Mouse (Mus musculus) CH12.LX (cell line): ENCODE data around the gene Ankrd9. TPM values are rescaled to one million over a fixed set of nuclear protein-coding genes. Genes with fewer than 3 reads are reported as not detected.

Experiments
- DNase-seq: peaks from one replicate; pipeline ENCODE4 v3.0.0-alpha.2; 2013; ENCODE audit errors: extremely low read depth
- H3K27ac ChIP-seq: 2 replicates; pipeline ENCODE4 v1.5.1; 2012; ENCODE audit warnings: low read depth, mild to moderate bottlenecking, control low read depth, moderate library complexity; ENCODE audit not compliant: insufficient read depth
- H3K27me3 ChIP-seq: replicated peaks from 2 replicates; pipeline ENCODE3; 2012; ENCODE audit warnings: inconsistent platforms
- H3K36me3 ChIP-seq, 2 experiments: replicated peaks in 1 of 2; 2 replicates each; pipeline versions ENCODE3 to v1.6.1; 2012; ENCODE audit warnings: inconsistent platforms in 1 of 2, low read length in 1 of 2, mild to moderate bottlenecking in 1 of 2, mixed read lengths in 1 of 2, moderate library complexity in 1 of 2; ENCODE audit not compliant: control insufficient read depth in 1 of 2, insufficient read depth in 1 of 2
- H3K4me1 ChIP-seq, 2 experiments: 2 replicates each; pipeline ENCODE4 v1.6.1; 2012; ENCODE audit warnings: inconsistent platforms in 1 of 2, moderate library complexity in 1 of 2; ENCODE audit not compliant: insufficient read depth in 2 of 2, control insufficient read depth in 1 of 2
- H3K4me2 ChIP-seq: 2 replicates; pipeline ENCODE4 v1.6.1; 2012; ENCODE audit warnings: low read depth, mild to moderate bottlenecking, control low read depth; ENCODE audit not compliant: poor library complexity, insufficient read depth, severe bottlenecking
- H3K4me3 ChIP-seq, 3 experiments: fragments of 150-350 bp in 1 of 3; sonication (generic) in 1 of 3; replicated peaks in 1 of 3; 2 replicates each; pipeline versions ENCODE3 to v1.5.1; 2011 to 2012; ENCODE audit warnings: low read depth in 2 of 3, low read length in 2 of 3, mild to moderate bottlenecking in 2 of 3, moderate library complexity in 2 of 3, control low read depth in 1 of 3, improper control_type of control experiment in 1 of 3, inconsistent platforms in 1 of 3, mixed read lengths in 1 of 3; ENCODE audit not compliant: poor library complexity in 1 of 3
- H3K79me2 ChIP-seq: replicated peaks from 2 replicates; pipeline ENCODE4 v1.6.1; 2012; ENCODE audit warnings: mild to moderate bottlenecking, moderate library complexity; ENCODE audit not compliant: control insufficient read depth, poor library complexity, insufficient read depth, severe bottlenecking; ENCODE audit errors: extremely low read depth
- H3K9ac ChIP-seq: 2 replicates; pipeline ENCODE4 v1.6.1; 2012; ENCODE audit warnings: low read depth, mild to moderate bottlenecking, control low read depth, moderate library complexity; ENCODE audit not compliant: insufficient read depth
- H3K9me3 ChIP-seq: replicated peaks from 2 replicates; pipeline ENCODE3; 2012; ENCODE audit warnings: low read length, inconsistent platforms, mixed read lengths
- BHLHE40 ChIP-seq: IDR thresholded peaks from 2 replicates; pipeline ENCODE4 v1.6.1; 2011; ENCODE audit warnings: mild to moderate bottlenecking, low read depth, low read length, improper control_type of control experiment
- CHD1 ChIP-seq: IDR thresholded peaks from 2 replicates; pipeline ENCODE4 v1.6.1; 2012; ENCODE audit warnings: low read depth, low read length, improper control_type of control experiment, inconsistent platforms
- CTCF ChIP-seq, 2 experiments: IDR thresholded peaks in 1 of 2; conservative IDR thresholded peaks in 1 of 2; 2 replicates each; pipeline ENCODE4 v1.5.1; 2011 to 2012; ENCODE audit warnings: low read depth in 2 of 2, low read length in 2 of 2, improper control_type of control experiment in 1 of 2, inconsistent platforms in 1 of 2, mild to moderate bottlenecking in 1 of 2, moderate library complexity in 1 of 2
- E2F4 ChIP-seq: IDR thresholded peaks from 2 replicates; pipeline ENCODE4 v1.6.1; 2011; ENCODE audit warnings: low read depth, low read length, improper control_type of control experiment; ENCODE audit not compliant: insufficient replicate concordance
- ELF1 ChIP-seq: IDR thresholded peaks from 2 replicates; pipeline ENCODE4 v1.6.1; 2014; ENCODE audit warnings: low read depth, mild to moderate bottlenecking, inconsistent platforms, low read length, improper control_type of control experiment
- ETS1 ChIP-seq: conservative IDR thresholded peaks from 2 replicates; pipeline ENCODE4 v1.6.1; 2012; ENCODE audit warnings: low read depth, mild to moderate bottlenecking, inconsistent platforms, low read length, improper control_type of control experiment, moderate library complexity
- GABPA ChIP-seq: IDR thresholded peaks from 2 replicates; pipeline ENCODE4 v1.6.1; 2012; ENCODE audit warnings: low read depth, low read length, improper control_type of control experiment, inconsistent platforms; ENCODE audit not compliant: insufficient replicate concordance
- HCFC1 ChIP-seq: IDR thresholded peaks from 2 replicates; pipeline ENCODE4 v1.6.1; 2012; ENCODE audit warnings: low read depth, mild to moderate bottlenecking, inconsistent platforms, low read length, improper control_type of control experiment
- JUN ChIP-seq: IDR thresholded peaks from 2 replicates; pipeline ENCODE4 v1.6.1; 2011; ENCODE audit warnings: low read depth, mild to moderate bottlenecking, low read length, improper control_type of control experiment, moderate library complexity; ENCODE audit not compliant: insufficient read depth
- MAFK ChIP-seq: IDR thresholded peaks from 2 replicates; pipeline ENCODE4 v1.6.1; 2011; ENCODE audit warnings: low read length, improper control_type of control experiment; ENCODE audit not compliant: insufficient replicate concordance
- MAX ChIP-seq: IDR thresholded peaks from 2 replicates; pipeline ENCODE4 v1.6.1; 2011; ENCODE audit warnings: low read length, improper control_type of control experiment
- MEF2A ChIP-seq: IDR thresholded peaks from 2 replicates; pipeline ENCODE4 v1.6.1; 2014; ENCODE audit warnings: low read depth, mild to moderate bottlenecking, inconsistent platforms, low read length, improper control_type of control experiment, borderline replicate concordance
- MXI1 ChIP-seq: IDR thresholded peaks from 2 replicates; pipeline ENCODE4 v1.6.1; 2011; ENCODE audit warnings: mild to moderate bottlenecking, low read depth, low read length, improper control_type of control experiment
- NELFE ChIP-seq: IDR thresholded peaks from 2 replicates; pipeline ENCODE4 v1.6.1; 2011; ENCODE audit warnings: low read depth, low read length, improper control_type of control experiment
- PAX5 ChIP-seq: IDR thresholded peaks from 2 replicates; pipeline ENCODE4 v1.6.1; 2012; ENCODE audit warnings: low read length, inconsistent platforms, mixed read lengths
- POLR2A ChIP-seq: IDR thresholded peaks from 2 replicates; pipeline ENCODE4 v1.6.1; 2011; ENCODE audit warnings: low read depth, mild to moderate bottlenecking, improper control_type of control experiment, low read length
- POLR2AphosphoS2 ChIP-seq: IDR thresholded peaks from 2 replicates; pipeline ENCODE4 v1.6.1; 2011; ENCODE audit warnings: low read depth, low read length, improper control_type of control experiment
- RAD21 ChIP-seq: IDR thresholded peaks from 2 replicates; pipeline ENCODE4 v1.6.1; 2011; ENCODE audit warnings: low read depth, mild to moderate bottlenecking, low read length, improper control_type of control experiment, moderate library complexity
- RCOR1 ChIP-seq: conservative IDR thresholded peaks from 2 replicates; pipeline ENCODE4 v1.6.1; 2012; ENCODE audit warnings: low read depth, mild to moderate bottlenecking, inconsistent platforms, low read length, improper control_type of control experiment
- SMC3 ChIP-seq: IDR thresholded peaks from 2 replicates; pipeline ENCODE4 v1.6.1; 2011; ENCODE audit warnings: low read depth, low read length, improper control_type of control experiment
- TBP ChIP-seq: conservative IDR thresholded peaks from 2 replicates; pipeline ENCODE4 v1.6.1; 2011; ENCODE audit warnings: low read depth, low read length, improper control_type of control experiment
- TCF12 ChIP-seq: IDR thresholded peaks from 2 replicates; pipeline ENCODE4 v1.6.1; 2014; ENCODE audit warnings: low read depth, mild to moderate bottlenecking, inconsistent platforms, low read length, improper control_type of control experiment
- UBTF ChIP-seq: IDR thresholded peaks from 2 replicates; pipeline ENCODE4 v1.6.1; 2012; ENCODE audit warnings: low read depth, mild to moderate bottlenecking, inconsistent platforms, low read length, improper control_type of control experiment, moderate library complexity
- USF1 ChIP-seq: IDR thresholded peaks from 2 replicates; pipeline ENCODE4 v1.6.1; 2014; ENCODE audit warnings: low read depth, mild to moderate bottlenecking, inconsistent platforms, low read length, improper control_type of control experiment
- USF2 ChIP-seq: conservative IDR thresholded peaks from 2 replicates; pipeline ENCODE4 v1.6.1; 2011; ENCODE audit warnings: low read depth, low read length, improper control_type of control experiment
- ZC3H11A ChIP-seq: IDR thresholded peaks from 2 replicates; pipeline ENCODE4 v1.6.1; 2012; ENCODE audit warnings: low read depth, mild to moderate bottlenecking, inconsistent platforms, low read length, improper control_type of control experiment
- ZKSCAN1 ChIP-seq: IDR thresholded peaks from 2 replicates; pipeline ENCODE4 v1.6.1; 2012; ENCODE audit warnings: low read depth, inconsistent platforms, low read length, improper control_type of control experiment, borderline replicate concordance
- ZNF384 ChIP-seq: IDR thresholded peaks from 2 replicates; pipeline ENCODE4 v1.6.1; 2012; ENCODE audit warnings: low read depth, low read length, improper control_type of control experiment, inconsistent platforms
- dilution Hi-C: fragments of 300-500 bp; cut with MboI; formaldehyde crosslinking; loops from 2 replicates; pipeline ENCODE4 v1.14.3; 2020; ENCODE audit warnings: low sequenced_read_pairs; ENCODE audit not compliant: extremely low pct_unique_long_range_greater_than_20kb, extremely low pct_ligation_motif_present
- in situ Hi-C: fragments of 300-500 bp; cut with MboI; formaldehyde crosslinking; loops from 3 replicates; pipeline ENCODE4 v1.14.3; 2019; ENCODE audit warnings: low sequenced_read_pairs, low pct_ligation_motif_present, low pct_unique_long_range_greater_than_20kb, mixed read lengths
- polyA plus RNA-seq: library from polyadenylated mRNA; unstranded; fragments of >175 nt; gene quantifications from 2 replicates; pipeline ENCODE4 v1.2.1, GENCODE M21; 2012; ENCODE audit warnings: low read depth; ENCODE audit not compliant: insufficient read length
- total RNA-seq, 2 experiments: library from RNA; depleted of rRNA; stranded (reverse); fragments of 300-350 nt in 1 of 2; fragments of >200 nt in 1 of 2; gene quantifications; 2 replicates each; pipeline ENCODE4 v1.2.3; 2012 to 2014

Gene Ankrd9
- total and polyA plus RNA-seq, 3 experiments: 2.4 to 5.2 (median 2.5) TPM

DNA sequence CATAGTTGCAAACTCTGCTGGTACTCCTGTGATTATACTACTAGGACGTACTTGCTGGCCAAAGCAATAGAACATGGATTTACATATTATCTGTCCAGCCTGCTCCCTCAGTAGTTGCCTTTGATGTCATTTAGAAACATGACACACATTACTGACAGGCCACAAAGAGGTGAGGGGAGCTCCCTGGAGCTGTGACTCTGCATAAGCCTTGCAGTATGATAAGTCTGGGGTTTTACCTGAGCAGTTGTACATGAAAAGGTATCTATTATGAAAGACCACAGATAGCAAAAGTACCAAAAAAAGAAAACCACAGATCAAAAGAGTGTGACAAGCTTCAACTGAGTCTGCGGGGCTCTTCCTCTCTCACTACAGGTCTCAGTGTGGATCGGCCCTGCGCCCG is 39.5 kb downstream of the Ankrd9 start (continued):
- TF ChIP-seq E2F4 (no peak), JUN (peak; percentile 66), TCF12 (peak; percentile 48; the same call in 1 of the 2 replicates), USF1 (no peak), ZC3H11A (no peak), RCOR1 (peak; percentile 66; the same call in 1 of the 2 replicates), CTCF (conservative IDR thresholded peaks at IDR 0.05 in 1 of 2, IDR thresholded peaks at IDR 0.05 in 1 of 2; ENCODE audit: low read depth in 2 of 2, low read length in 2 of 2) (no peak), MAX (peak; percentile 51; the same call in 1 of the 2 replicates), MXI1 (no peak), HCFC1 (no peak), POLR2A (no peak), MAFK (peak; percentile 55; the same call in 1 of the 2 replicates), ZKSCAN1 (no peak), BHLHE40 (peak; percentile 82)

DNA sequence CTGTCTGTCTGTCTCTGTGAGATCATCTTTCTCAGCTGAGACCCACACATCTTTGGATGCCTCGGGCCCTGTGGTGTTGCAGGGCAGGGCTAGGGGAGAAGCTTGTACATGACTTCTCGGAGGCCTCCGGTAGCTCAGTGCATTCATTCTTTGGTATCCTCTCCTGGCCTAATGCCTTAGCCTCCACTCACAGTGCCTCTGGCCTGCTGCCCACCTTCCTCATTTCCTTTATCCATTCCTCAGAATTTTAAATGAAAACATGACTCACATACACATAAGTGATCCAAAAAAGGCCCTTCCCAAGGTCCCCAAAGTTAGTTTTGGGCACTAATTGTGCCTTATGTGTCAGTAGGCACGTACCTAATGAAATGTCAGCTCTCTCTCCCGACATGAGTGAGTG is 41.3 kb downstream of the Ankrd9 start:
- Histone ChIP-seq H3K79me2 (no peaks in the 10 kb centered on the region), H3K4me1 (peaks cover 20 to 31% of the 10 kb centered on the region in 2 experiments), H3K9me3 (no peaks in the 10 kb centered on the region), H3K27ac (no peak overlapping the region), H3K27me3 (no peaks in the 10 kb centered on the region), H3K9ac (no peak overlapping the region), H3K4me2 (no peak overlapping the region), H3K36me3 (peaks cover 26 to 62% of the 10 kb centered on the region in 2 experiments), H3K4me3 (no peak overlapping the region)
- in situ Hi-C loops (loop anchor here (5.0 to 10.0 kb wide), 2 partner anchors 55 to 197 kb away; no protein-coding TSS in a partner anchor), dilution Hi-C loops (no loop called here)
- TF ChIP-seq RAD21: no peak
- TF ChIP-seq POLR2A: no peak
- no peak for TF ChIP-seq RCOR1
- TF ChIP-seq ELF1: no peak
- TF ChIP-seq PAX5: no peak
- no peak for TF ChIP-seq USF2
- no peak for TF ChIP-seq ZNF384
- no peak for DNase-seq

DNA sequence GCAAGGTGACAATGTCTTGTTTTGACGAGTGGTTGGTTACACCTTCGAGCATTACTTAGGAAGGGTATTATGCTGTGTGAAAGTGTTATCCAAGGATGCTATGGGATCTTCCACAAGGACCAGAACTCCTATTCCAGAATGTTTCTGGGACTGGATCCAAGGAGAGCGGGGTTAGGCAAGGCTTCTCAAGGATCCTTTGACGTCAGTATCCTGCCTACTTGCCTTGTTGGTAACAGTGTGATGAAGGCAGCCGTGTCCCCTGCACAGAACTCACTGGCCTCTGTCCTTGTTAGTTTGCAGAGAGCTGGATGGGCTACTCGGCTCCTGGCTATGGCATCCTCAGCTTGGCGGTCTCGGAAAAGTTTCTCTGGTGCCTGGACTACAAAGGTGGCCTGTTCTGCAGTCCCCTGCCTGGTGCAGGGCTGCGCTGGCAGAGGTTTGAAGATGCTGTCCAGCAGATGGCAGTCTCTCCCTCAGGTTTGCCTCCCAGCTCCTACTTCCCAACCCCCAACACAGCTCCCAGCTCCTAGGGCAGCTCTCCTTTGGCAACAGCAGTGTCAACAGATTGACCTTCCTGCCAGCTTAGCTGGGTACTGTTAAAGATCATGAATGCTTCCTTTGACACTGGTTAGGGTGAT is 42.7 kb downstream of the Ankrd9 start:
- DNase-seq: peak; percentile 77
- Histone ChIP-seq H3K4me1 (peaks cover 19 to 31% of the 10 kb centered on the region in 2 experiments), H3K36me3 (peaks cover 28 to 68% of the 10 kb centered on the region in 2 experiments), H3K9me3 (no peaks in the 10 kb centered on the region), H3K4me3 (no peak overlapping the region), H3K9ac (no peak overlapping the region), H3K4me2 (no peak overlapping the region), H3K27me3 (no peaks in the 10 kb centered on the region), H3K27ac (no peak overlapping the region), H3K79me2 (no peaks in the 10 kb centered on the region)
- in situ Hi-C loops (loop anchor here (5.0 to 10.0 kb wide), 2 partner anchors 56 to 199 kb away; no protein-coding TSS in a partner anchor), dilution Hi-C loops (no loop called here)
- TF ChIP-seq POLR2A: no peak
- TF ChIP-seq GABPA: no peak
- no peak for TF ChIP-seq USF1
- no peak for TF ChIP-seq TBP
- no peak for TF ChIP-seq ZKSCAN1
- TF ChIP-seq PAX5: no peak
- peak; percentile 32; the same call in 1 of the 2 replicates for TF ChIP-seq TCF12
- peak; percentile 98 for TF ChIP-seq SMC3
- no peak for TF ChIP-seq E2F4
- no peak for TF ChIP-seq CHD1
- no peak for TF ChIP-seq ZNF384
- TF ChIP-seq CTCF (conservative IDR thresholded peaks at IDR 0.05 in 1 of 2, IDR thresholded peaks at IDR 0.05 in 1 of 2; ENCODE audit: low read depth in 2 of 2, low read length in 2 of 2): peak; percentile 54 to 97
- no peak for TF ChIP-seq ETS1
- no peak for TF ChIP-seq POLR2AphosphoS2
- peak; percentile 90 for TF ChIP-seq ZC3H11A
- 0 out of 2 replicates have a peak, but pooled peaks have one; percentile 33 for TF ChIP-seq MEF2A
- no peak for TF ChIP-seq UBTF
- 0 out of 2 replicates have a peak, but pooled peaks have one; percentile 31 for TF ChIP-seq NELFE
